Mouse (Mus musculus) limb, embryonic 13.5 days (tissue): ENCODE measurements around the gene Pcca. TPM values are rescaled to one million over a fixed set of nuclear protein-coding genes. Genes with fewer than 3 reads are reported as not detected.

Source experiments
- ATAC-seq: fragments of 200-750 bp; cut with Nextera tagmentation; 2 replicates; pipeline ENCODE4 v1.8.0; 2017; ENCODE audit warnings: low read depth, moderate number of reproducible peaks, moderate TSS enrichment; ENCODE audit not compliant: low FRiP score
- H3K27ac ChIP-seq: fragments of 300-500 bp; sonication (generic); 2 replicates; pipeline ENCODE4 v1.5.1; 2015; ENCODE audit warnings: inconsistent platforms, mild to moderate bottlenecking, moderate library complexity
- H3K27me3 ChIP-seq: fragments of 300-500 bp; sonication (generic); 2 replicates; pipeline ENCODE4 v1.6.1; 2015; ENCODE audit warnings: mild to moderate bottlenecking, inconsistent platforms
- H3K36me3 ChIP-seq: fragments of 300-500 bp; sonication (generic); 2 replicates; pipeline ENCODE4 v1.6.1; 2015; ENCODE audit warnings: inconsistent platforms, mild to moderate bottlenecking, moderate library complexity
- H3K4me1 ChIP-seq: fragments of 300-500 bp; sonication (generic); 2 replicates; pipeline ENCODE4 v1.6.1; 2015; ENCODE audit warnings: inconsistent platforms
- H3K4me2 ChIP-seq: fragments of 300-500 bp; sonication (generic); replicated peaks from 2 replicates; pipeline ENCODE4 v1.6.1; 2015; ENCODE audit warnings: inconsistent platforms, mild to moderate bottlenecking, moderate library complexity
- H3K4me3 ChIP-seq: fragments of 300-500 bp; sonication (generic); 2 replicates; pipeline ENCODE4 v1.5.1; 2015; ENCODE audit warnings: moderate library complexity, mild to moderate bottlenecking, inconsistent platforms
- H3K9ac ChIP-seq: fragments of 300-500 bp; sonication (generic); 2 replicates; pipeline ENCODE4 v1.6.1; 2015; ENCODE audit warnings: mild to moderate bottlenecking, inconsistent platforms
- H3K9me3 ChIP-seq: fragments of 300-500 bp; sonication (generic); 2 replicates; pipeline ENCODE4 v1.6.1; 2016; ENCODE audit warnings: inconsistent platforms
- WGBS: fragments of 180-500 bp; shearing (Covaris S2); methylation state at CpG from one replicate; pipeline ENCODE4 v1.1.7; 2015; 5-methylcytosine and 5-hydroxymethylcytosine counted together
- polyA plus RNA-seq: library from polyadenylated mRNA; unstranded; fragments of >200 nt; fragmentation: Nextera tagmentation; extraction: Ambion mirVana; gene quantifications from 2 replicates; pipeline ENCODE4 v1.2.1, GENCODE M21; 2015

Pcca gene
- polyA plus RNA-seq, 1 experiment from 2014 or later, result 26.9 TPM

- H3K36me3 ChIP-seq, result no peaks in the 10 kb centered on the region
- H3K27me3 ChIP-seq, result peaks cover 41% of the 10 kb centered on the region
- no peak overlapping the region for H3K4me2 ChIP-seq
- no peak overlapping the region for H3K4me3 ChIP-seq
- 52% methylated on average over 4 of the region's 4 CpGs for WGBS
- no peak overlapping the region for H3K9ac ChIP-seq
- H3K27ac ChIP-seq, result no peak overlapping the region
- H3K4me1 ChIP-seq, result peaks cover 17% of the 10 kb centered on the region; the same call in 1 of the 2 replicates
- no peaks in the 10 kb centered on the region for H3K9me3 ChIP-seq
- ATAC-seq, result no peak
Observed at GRCm38 (mm10) chr14:122871841-122872580, 337.9 kb downstream of the Pcca start.

- H3K4me1 ChIP-seq, result peaks cover 17% of the 10 kb centered on the region; the same call in 1 of the 2 replicates
- H3K4me2 ChIP-seq, result no peak overlapping the region
- no peak overlapping the region for H3K27ac ChIP-seq
- no peaks in the 10 kb centered on the region for H3K9me3 ChIP-seq
- 72% methylated on average over 6 of the region's 6 CpGs for WGBS
- no peaks in the 10 kb centered on the region for H3K36me3 ChIP-seq
- ATAC-seq, result no peak
- no peak overlapping the region for H3K9ac ChIP-seq
- no peak overlapping the region for H3K4me3 ChIP-seq
- peaks cover 42% of the 10 kb centered on the region for H3K27me3 ChIP-seq
Observed at GRCm38 (mm10) chr14:122872612-122873011, 338.5 kb downstream of the Pcca start.

GRCm38 (mm10) chr14:122875056-122875455 lies 340.9 kb downstream of the Pcca start:
- Histone ChIP-seq H3K9me3 (no peaks in the 10 kb centered on the region), H3K4me3 (no peak overlapping the region), H3K4me1 (peaks cover 14% of the 10 kb centered on the region; the same call in 1 of the 2 replicates), H3K4me2 (no peak overlapping the region), H3K27me3 (peaks cover 47% of the 10 kb centered on the region), H3K9ac (no peak overlapping the region), H3K36me3 (no peaks in the 10 kb centered on the region), H3K27ac (no peak overlapping the region)
- no peak for ATAC-seq
- WGBS, result 59% methylated on average over 8 of the region's 8 CpGs

GRCm38 (mm10) chr14:122875636-122876035 lies 341.5 kb downstream of the Pcca start:
- no peak overlapping the region for H3K4me2 ChIP-seq
- H3K27ac ChIP-seq, result no peak overlapping the region
- peaks cover 51% of the 10 kb centered on the region for H3K27me3 ChIP-seq
- 0 out of 2 replicates have a peak, but pooled peaks cover 9% of the 10 kb centered on the region for H3K4me1 ChIP-seq
- 47% methylated on average over 6 of the region's 6 CpGs for WGBS
- H3K36me3 ChIP-seq, result no peaks in the 10 kb centered on the region
- H3K9ac ChIP-seq, result no peak overlapping the region
- ATAC-seq, result no peak
- no peak overlapping the region for H3K4me3 ChIP-seq
- no peaks in the 10 kb centered on the region for H3K9me3 ChIP-seq

- no peak overlapping the region for H3K27ac ChIP-seq
- ATAC-seq, result peak; percentile 91
- WGBS, result 1% methylated on average over 6 of the region's 6 CpGs
Observed at GRCm38 (mm10) chr14:122876163-122876562, 342.0 kb downstream of the Pcca start.

GRCm38 (mm10) chr14:122876723-122877122 lies 342.6 kb downstream of the Pcca start:
- Histone ChIP-seq H3K4me1 (peaks cover 7% of the 10 kb centered on the region), H3K4me2 (no peak overlapping the region), H3K27ac (no peak overlapping the region), H3K36me3 (no peaks in the 10 kb centered on the region), H3K27me3 (peaks cover 51% of the 10 kb centered on the region), H3K9me3 (no peaks in the 10 kb centered on the region), H3K4me3 (no peak overlapping the region), H3K9ac (no peak overlapping the region)
- no peak for ATAC-seq
- WGBS, result 72% methylated on average over 7 of the region's 7 CpGs

More at GRCm38 (mm10) chr14:122876163-122876562, 342.0 kb downstream of the Pcca start:
- no peak overlapping the region for H3K4me2 ChIP-seq
- no peaks in the 10 kb centered on the region for H3K9me3 ChIP-seq
- H3K27me3 ChIP-seq, result peaks cover 51% of the 10 kb centered on the region
- H3K4me3 ChIP-seq, result no peak overlapping the region
- no peak overlapping the region for H3K9ac ChIP-seq
- H3K4me1 ChIP-seq, result 0 out of 2 replicates have a peak, but pooled peaks cover 4% of the 10 kb centered on the region
- H3K36me3 ChIP-seq, result no peaks in the 10 kb centered on the region

- 78% methylated on average over 3 of the region's 3 CpGs for WGBS
- no peak for ATAC-seq
- Histone ChIP-seq H3K4me1 (peaks cover 18% of the 10 kb centered on the region), H3K36me3 (no peaks in the 10 kb centered on the region), H3K4me3 (no peak overlapping the region), H3K9me3 (no peaks in the 10 kb centered on the region), H3K27ac (no peak overlapping the region), H3K4me2 (no peak overlapping the region), H3K9ac (no peak overlapping the region), H3K27me3 (peaks cover 41% of the 10 kb centered on the region)
Observed at GRCm38 (mm10) chr14:122877787-122878186, 343.7 kb downstream of the Pcca start.

GRCm38 (mm10) chr14:122880291-122880690 lies 346.2 kb downstream of the Pcca start:
- peaks cover 26% of the 10 kb centered on the region for H3K4me1 ChIP-seq
- WGBS, result 69% methylated on average over 7 of the region's 7 CpGs
- ATAC-seq, result no peak
- no peak overlapping the region for H3K9ac ChIP-seq
- H3K27me3 ChIP-seq, result peaks cover 24% of the 10 kb centered on the region
- no peak overlapping the region for H3K27ac ChIP-seq
- H3K4me3 ChIP-seq, result no peak overlapping the region
- no peaks in the 10 kb centered on the region for H3K9me3 ChIP-seq
- no peaks in the 10 kb centered on the region for H3K36me3 ChIP-seq
- H3K4me2 ChIP-seq, result no peak overlapping the region

- peaks cover 16% of the 10 kb centered on the region for H3K27me3 ChIP-seq
- H3K27ac ChIP-seq, result no peak overlapping the region
- no peak overlapping the region for H3K4me3 ChIP-seq
- H3K9me3 ChIP-seq, result no peaks in the 10 kb centered on the region
- no peak overlapping the region; the same call in 1 of the 2 replicates for H3K9ac ChIP-seq
- no peak overlapping the region for H3K4me2 ChIP-seq
- ATAC-seq, result no peak
- no peaks in the 10 kb centered on the region; the same call in 1 of the 2 replicates for H3K36me3 ChIP-seq
- peaks cover 21% of the 10 kb centered on the region for H3K4me1 ChIP-seq
- 43% methylated on average over 2 of the region's 2 CpGs for WGBS
Observed at GRCm38 (mm10) chr14:122881699-122882098, 347.6 kb downstream of the Pcca start.

- Histone ChIP-seq H3K36me3 (no peaks in the 10 kb centered on the region; the same call in 1 of the 2 replicates), H3K4me2 (no peak overlapping the region), H3K9me3 (no peaks in the 10 kb centered on the region), H3K9ac (peak overlapping the region; percentile 4; the same call in 1 of the 2 replicates), H3K4me1 (peaks cover 21% of the 10 kb centered on the region), H3K4me3 (no peak overlapping the region), H3K27ac (no peak overlapping the region), H3K27me3 (peaks cover 12% of the 10 kb centered on the region)
- 31% methylated on average over 9 of the region's 9 CpGs for WGBS
- peak; percentile 21; the same call in 1 of the 2 replicates for ATAC-seq
Observed at GRCm38 (mm10) chr14:122882201-122882639, 348.1 kb downstream of the Pcca start.

- Histone ChIP-seq H3K27me3 (peaks cover 9% of the 10 kb centered on the region), H3K4me2 (no peak overlapping the region), H3K9ac (no peak overlapping the region; the same call in 1 of the 2 replicates), H3K36me3 (no peaks in the 10 kb centered on the region; the same call in 1 of the 2 replicates), H3K9me3 (no peaks in the 10 kb centered on the region), H3K4me3 (no peak overlapping the region), H3K27ac (no peak overlapping the region), H3K4me1 (peaks cover 21% of the 10 kb centered on the region)
- no peak for ATAC-seq
- WGBS, result 62% methylated on average over 7 of the region's 7 CpGs
Observed at GRCm38 (mm10) chr14:122882795-122883409, 348.8 kb downstream of the Pcca start.

- no peaks in the 10 kb centered on the region; the same call in 1 of the 2 replicates for H3K36me3 ChIP-seq
- no peak overlapping the region for H3K4me2 ChIP-seq
- peaks cover 6% of the 10 kb centered on the region for H3K27me3 ChIP-seq
- no peak overlapping the region for H3K9ac ChIP-seq
- peaks cover 21% of the 10 kb centered on the region for H3K4me1 ChIP-seq
- no peak overlapping the region for H3K27ac ChIP-seq
- no peaks in the 10 kb centered on the region for H3K9me3 ChIP-seq
- no peak overlapping the region for H3K4me3 ChIP-seq
- ATAC-seq, result no peak
- WGBS, result 55% methylated on average over 4 of the region's 4 CpGs
Observed at GRCm38 (mm10) chr14:122883410-122883806, 349.3 kb downstream of the Pcca start.
